Mouse (Mus musculus) intestine, postnatal 0 days (tissue): Measurements from ENCODE around the gene Efcab12. TPM values are rescaled to one million over a fixed set of nuclear protein-coding genes. Genes with fewer than 3 reads are reported as not detected.

ENCODE experiments used
- ATAC-seq: fragments of 200-750 bp; cut with Nextera tagmentation; 2 replicates; pipeline ENCODE4 v1.8.0; 2017; ENCODE audit warnings: mild to moderate bottlenecking, moderate TSS enrichment, moderate library complexity
- H3K27ac ChIP-seq: fragments of 300-500 bp; sonication (generic); 2 replicates; pipeline ENCODE4 v1.5.1; 2014; ENCODE audit warnings: mild to moderate bottlenecking, low read depth, low read length, moderate library complexity
- H3K27me3 ChIP-seq: fragments of 300-500 bp; sonication (generic); replicated peaks from 2 replicates; pipeline ENCODE4 v1.6.1; 2014; ENCODE audit warnings: low read length, mixed read lengths; ENCODE audit not compliant: control insufficient read depth, insufficient read depth
- H3K36me3 ChIP-seq: fragments of 300-500 bp; sonication (generic); 2 replicates; pipeline ENCODE4 v1.6.1; 2014; ENCODE audit warnings: mild to moderate bottlenecking, moderate library complexity; ENCODE audit not compliant: control insufficient read depth, insufficient read depth
- H3K4me1 ChIP-seq: fragments of 300-500 bp; sonication (generic); replicated peaks from 2 replicates; pipeline ENCODE4 v1.6.1; 2014; ENCODE audit warnings: antibody characterized with exemption, low read length, mixed read lengths; ENCODE audit not compliant: control insufficient read depth, insufficient read depth
- H3K4me2 ChIP-seq: fragments of 300-500 bp; sonication (generic); replicated peaks from 2 replicates; pipeline ENCODE4 v1.6.1; 2014; ENCODE audit warnings: low read depth, mild to moderate bottlenecking, moderate library complexity
- H3K4me3 ChIP-seq: fragments of 300-500 bp; sonication (generic); 2 replicates; pipeline ENCODE4 v1.5.1; 2014; ENCODE audit warnings: low read depth, low read length
- H3K9ac ChIP-seq: fragments of 300-500 bp; sonication (generic); 2 replicates; pipeline ENCODE4 v1.6.1; 2014; ENCODE audit warnings: mild to moderate bottlenecking, low read depth, low read length
- H3K9me3 ChIP-seq: fragments of 300-500 bp; sonication (generic); 2 replicates; pipeline ENCODE4 v1.6.1; 2016; ENCODE audit warnings: mixed run types; ENCODE audit not compliant: control insufficient read depth
- CTCF ChIP-seq: sonication (generic); IDR thresholded peaks from 2 replicates; pipeline ENCODE4 v1.5.1; 2016; ENCODE audit warnings: low read depth, mild to moderate bottlenecking, control low read depth, antibody characterized with exemption, moderate library complexity
- WGBS: fragments of 180-500 bp; shearing (Covaris S2); extraction: QIAGEN DNeasy Blood & Tissue Kit; methylation state at CpG from one replicate; pipeline ENCODE4 v1.1.7; 2014; 5-methylcytosine and 5-hydroxymethylcytosine counted together
- polyA plus RNA-seq: library from polyadenylated mRNA; unstranded; fragments of >200 nt; fragmentation: Nextera tagmentation; extraction: Ambion mirVana; gene quantifications from 2 replicates; pipeline ENCODE4 v1.2.1, GENCODE M21; 2015

Efcab12 gene
- polyA plus RNA-seq, 1 experiment from 2014 or later: 0.05 TPM

- peak; percentile 46 for ATAC-seq
- Histone ChIP-seq H3K4me1 (peaks cover 7% of the 10 kb centered on the region; the same call in 1 of the 2 replicates), H3K9ac (no peak overlapping the region), H3K4me3 (no peak overlapping the region), H3K9me3 (no peaks in the 10 kb centered on the region), H3K4me2 (no peak overlapping the region), H3K36me3 (peaks cover 50% of the 10 kb centered on the region), H3K27ac (no peak overlapping the region), H3K27me3 (no peaks in the 10 kb centered on the region)
- WGBS: 39% methylated on average over 16 of the region's 16 CpGs
- peak; percentile 83 for TF ChIP-seq CTCF
These were observed 34.5 kb downstream of the Efcab12 start for GRCm38 (mm10) chr6:115803541-115804382.

DNA sequence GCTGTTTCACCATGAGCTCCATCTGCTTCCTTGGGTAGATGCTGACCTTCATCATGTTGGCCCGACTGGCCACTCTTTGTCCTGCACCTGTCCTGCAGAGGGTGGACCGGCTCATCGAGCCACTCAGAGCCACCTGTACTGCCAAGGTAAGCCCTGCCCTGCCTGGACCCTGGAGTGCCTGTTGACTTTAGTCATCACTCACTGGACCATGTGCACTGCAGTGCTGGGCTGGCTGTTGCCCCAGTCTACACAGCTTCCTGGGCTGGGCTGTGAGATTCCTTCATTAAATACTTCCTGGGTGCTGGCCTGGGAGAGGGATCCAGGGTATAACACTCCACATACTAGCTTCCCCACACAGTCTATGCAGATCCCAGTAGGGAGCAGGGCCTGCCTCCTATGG is 36.4 kb downstream of the Efcab12 start:
- no peak for TF ChIP-seq CTCF
- H3K27ac ChIP-seq: no peak overlapping the region
- H3K9ac ChIP-seq: no peak overlapping the region
- H3K27me3 ChIP-seq: no peaks in the 10 kb centered on the region
- peaks cover 5% of the 10 kb centered on the region; the same call in 1 of the 2 replicates for H3K4me1 ChIP-seq
- H3K36me3 ChIP-seq: peaks cover 56% of the 10 kb centered on the region
- no peak for ATAC-seq
- no peak overlapping the region for H3K4me2 ChIP-seq
- no peak overlapping the region for H3K4me3 ChIP-seq
- 85% methylated on average over 3 of the region's 3 CpGs for WGBS
- no peaks in the 10 kb centered on the region for H3K9me3 ChIP-seq

- Histone ChIP-seq H3K27me3 (no peaks in the 10 kb centered on the region), H3K4me1 (no peaks in the 10 kb centered on the region), H3K4me2 (no peak overlapping the region), H3K27ac (no peak overlapping the region), H3K4me3 (no peak overlapping the region), H3K9ac (no peak overlapping the region), H3K36me3 (peaks cover 19% of the 10 kb centered on the region; the same call in 1 of the 2 replicates), H3K9me3 (no peaks in the 10 kb centered on the region)
- no peak for ATAC-seq
- TF ChIP-seq CTCF: no peak
- 87% methylated on average over 21 of the region's 21 CpGs for WGBS
These were observed 45.5 kb downstream of the Efcab12 start for GRCm38 (mm10) chr6:115792691-115793215.

- no peaks in the 10 kb centered on the region for H3K4me1 ChIP-seq
- H3K4me2 ChIP-seq: no peak overlapping the region
- no peak overlapping the region for H3K27ac ChIP-seq
- no peak for TF ChIP-seq CTCF
- H3K36me3 ChIP-seq: peaks cover 14% of the 10 kb centered on the region; the same call in 1 of the 2 replicates
- no peak overlapping the region for H3K4me3 ChIP-seq
- 82% methylated on average over 34 of the region's 34 CpGs for WGBS
- ATAC-seq: peak; percentile 36; the same call in 1 of the 2 replicates
- H3K9me3 ChIP-seq: no peaks in the 10 kb centered on the region
- no peak overlapping the region for H3K9ac ChIP-seq
- H3K27me3 ChIP-seq: no peaks in the 10 kb centered on the region
These were observed 46.1 kb downstream of the Efcab12 start for GRCm38 (mm10) chr6:115791842-115792686.

DNA sequence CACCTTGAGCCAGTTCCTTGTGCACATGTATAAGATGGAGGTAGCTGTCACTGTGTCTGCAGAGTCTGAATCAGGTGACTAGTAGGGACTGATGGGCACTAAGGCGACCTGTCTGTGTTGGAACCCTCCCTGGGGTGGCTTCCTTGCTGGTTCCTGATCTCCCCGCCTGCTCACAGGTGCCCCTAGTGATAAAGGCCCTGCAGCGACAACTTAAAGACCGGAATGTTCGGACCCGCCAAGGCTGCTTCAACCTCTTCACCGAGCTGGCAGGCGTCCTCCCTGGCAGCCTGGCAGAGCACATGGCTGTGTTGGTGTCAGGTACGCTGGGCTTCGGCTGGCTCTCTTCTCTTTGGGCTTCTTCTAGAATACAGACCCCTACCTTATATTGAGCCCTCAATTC is 47.2 kb downstream of the Efcab12 start:
- H3K9ac ChIP-seq: no peak overlapping the region
- H3K4me1 ChIP-seq: no peaks in the 10 kb centered on the region
- TF ChIP-seq CTCF: no peak
- H3K4me3 ChIP-seq: no peak overlapping the region
- H3K4me2 ChIP-seq: no peak overlapping the region
- peaks cover 14% of the 10 kb centered on the region; the same call in 1 of the 2 replicates for H3K36me3 ChIP-seq
- no peak for ATAC-seq
- H3K27me3 ChIP-seq: no peaks in the 10 kb centered on the region
- WGBS: 87% methylated on average over 10 of the region's 10 CpGs
- H3K9me3 ChIP-seq: no peaks in the 10 kb centered on the region
- no peak overlapping the region for H3K27ac ChIP-seq

DNA sequence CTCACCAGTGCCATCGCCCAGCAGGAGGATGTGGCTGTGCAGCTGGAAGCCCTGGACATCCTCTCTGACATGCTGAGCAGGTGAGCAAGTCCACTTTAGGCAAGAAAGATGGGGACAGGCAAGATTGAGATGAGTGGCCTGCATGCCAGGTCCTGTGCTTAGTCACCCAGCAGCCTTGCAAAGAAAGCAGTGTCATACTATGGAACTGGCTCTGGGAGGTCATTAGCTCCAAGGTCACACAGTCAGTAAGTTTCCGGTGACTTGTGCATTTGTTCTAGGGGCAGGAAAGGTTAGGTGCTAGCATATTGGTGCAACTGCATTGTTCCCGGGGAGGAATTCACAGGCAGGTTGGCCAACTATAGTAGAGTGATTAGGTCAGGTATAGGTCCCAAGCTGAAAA is 55.4 kb downstream of the Efcab12 start:
- WGBS: 92% methylated on average over 3 of the region's 3 CpGs
- no peak overlapping the region for H3K27ac ChIP-seq
- no peaks in the 10 kb centered on the region for H3K4me1 ChIP-seq
- no peak overlapping the region for H3K4me3 ChIP-seq
- H3K36me3 ChIP-seq: peaks cover 24% of the 10 kb centered on the region
- TF ChIP-seq CTCF: no peak
- no peaks in the 10 kb centered on the region for H3K9me3 ChIP-seq
- no peak overlapping the region for H3K4me2 ChIP-seq
- ATAC-seq: no peak
- no peaks in the 10 kb centered on the region for H3K27me3 ChIP-seq
- H3K9ac ChIP-seq: no peak overlapping the region
